Mouse (Mus musculus): ENCODE results near the gene Dpf2. TPM values are rescaled to one million over a fixed set of nuclear protein-coding genes. Genes with fewer than 3 reads are reported as not detected.
A peak's percentile ranks its signal among the peaks of the same experiment; 100 is the strongest.

Gene Dpf2
- polyA plus RNA-seq, 1 experiment from 2014 or later = 77.7 TPM

- no peak overlapping the region for H3K4me3 ChIP-seq (ENCODE audit: low read depth, low read length)
- H3K36me3 ChIP-seq (ENCODE audit: insufficient read depth, low read length) = no peaks in the 10 kb centered on the region
- H3K27ac ChIP-seq (ENCODE audit: low read length) = peak overlapping the region; percentile 68
- no peaks in the 10 kb centered on the region for H3K27me3 ChIP-seq (replicated peaks; ENCODE audit: insufficient read depth, low read length)
- no peak overlapping the region for H3K4me2 ChIP-seq (replicated peaks; ENCODE audit: low read depth, low read length)
- H3K9ac ChIP-seq (replicated peaks; ENCODE audit: low read depth) = no peak overlapping the region
- no peak for TF ChIP-seq EP300 (IDR thresholded peaks at IDR 0.05)
- TF ChIP-seq CTCF (IDR thresholded peaks at IDR 0.05) = no peak
- H3K4me1 ChIP-seq (ENCODE audit: insufficient read depth, low read depth, low read length) = peaks cover 25% of the 10 kb centered on the region
- 84% methylated on average over 6 of the region's 6 CpGs for whole genome bisulfite sequencing
- no peak for DNase-seq (ENCODE audit: low spot score)
- no peak for ATAC-seq
- H3K9me3 ChIP-seq (ENCODE audit: low read length) = no peaks in the 10 kb centered on the region
Measured at GRCm38 (mm10) chr19:5938516-5938915, 25.7 kb upstream of the Dpf2 start.

GRCm38 (mm10) chr19:5937836-5938406 is 25.1 kb upstream of the Dpf2 start:
- no peak overlapping the region for H3K4me3 ChIP-seq (ENCODE audit: low read depth, low read length)
- H3K27ac ChIP-seq (ENCODE audit: low read length) = peak overlapping the region; percentile 68
- no peak for DNase-seq (ENCODE audit: low spot score)
- H3K36me3 ChIP-seq (ENCODE audit: insufficient read depth, low read length) = no peaks in the 10 kb centered on the region
- no peak overlapping the region; the same call in 1 of the 2 replicates for H3K4me2 ChIP-seq (replicated peaks; ENCODE audit: low read depth, low read length)
- H3K27me3 ChIP-seq (replicated peaks; ENCODE audit: insufficient read depth, low read length) = no peaks in the 10 kb centered on the region
- peak; percentile 39 for ATAC-seq
- no peaks in the 10 kb centered on the region for H3K9me3 ChIP-seq (ENCODE audit: low read length)
- no peak for TF ChIP-seq CTCF (IDR thresholded peaks at IDR 0.05)
- TF ChIP-seq EP300 (IDR thresholded peaks at IDR 0.05) = no peak
- H3K9ac ChIP-seq (replicated peaks; ENCODE audit: low read depth) = no peak overlapping the region
- 8% methylated on average over 14 of the region's 14 CpGs for WGBS
- peaks cover 25% of the 10 kb centered on the region for H3K4me1 ChIP-seq (ENCODE audit: insufficient read depth, low read depth, low read length)

GRCm38 (mm10) chr19:5937095-5937835 is 24.5 kb upstream of the Dpf2 start:
- Histone ChIP-seq H3K4me1 (ENCODE audit: insufficient read depth, low read depth, low read length) (peaks cover 25% of the 10 kb centered on the region), H3K9ac (replicated peaks; ENCODE audit: low read depth) (no peak overlapping the region), H3K9me3 (ENCODE audit: low read length) (no peaks in the 10 kb centered on the region), H3K4me3 (ENCODE audit: low read depth, low read length) (no peak overlapping the region), H3K36me3 (ENCODE audit: insufficient read depth, low read length) (no peaks in the 10 kb centered on the region), H3K27ac (ENCODE audit: low read length) (peak overlapping the region; percentile 68), H3K27me3 (replicated peaks; ENCODE audit: insufficient read depth, low read length) (no peaks in the 10 kb centered on the region), H3K4me2 (replicated peaks; ENCODE audit: low read depth, low read length) (no peak overlapping the region; the same call in 1 of the 2 replicates)
- peak; percentile 79 for DNase-seq (ENCODE audit: low spot score)
- 49% methylated on average over 21 of the region's 21 CpGs for WGBS
- no peak for TF ChIP-seq CTCF (IDR thresholded peaks at IDR 0.05)
- peak; percentile 46 for ATAC-seq

GRCm38 (mm10) chr19:5935691-5936090 is 22.9 kb upstream of the Dpf2 start:
- Histone ChIP-seq H3K36me3 (ENCODE audit: insufficient read depth, low read length) (no peaks in the 10 kb centered on the region), H3K4me2 (replicated peaks; ENCODE audit: low read depth, low read length) (no peak overlapping the region; the same call in 1 of the 2 replicates), H3K4me3 (ENCODE audit: low read depth, low read length) (no peak overlapping the region), H3K27me3 (replicated peaks; ENCODE audit: insufficient read depth, low read length) (no peaks in the 10 kb centered on the region), H3K4me1 (ENCODE audit: insufficient read depth, low read depth, low read length) (peaks cover 25% of the 10 kb centered on the region), H3K9me3 (ENCODE audit: low read length) (no peaks in the 10 kb centered on the region), H3K9ac (replicated peaks; ENCODE audit: low read depth) (no peak overlapping the region), H3K27ac (ENCODE audit: low read length) (peak overlapping the region; percentile 77)
- TF ChIP-seq EP300 (IDR thresholded peaks at IDR 0.05) (no peak), CTCF (IDR thresholded peaks at IDR 0.05) (no peak)
- peak; percentile 72 for DNase-seq (ENCODE audit: low spot score)
- peak; percentile 34; the same call in 1 of the 2 replicates for ATAC-seq
- WGBS = 34% methylated on average over 5 of the region's 5 CpGs

GRCm38 (mm10) chr19:5935266-5935665 is 22.5 kb upstream of the Dpf2 start:
- no peaks in the 10 kb centered on the region for H3K9me3 ChIP-seq (ENCODE audit: low read length)
- TF ChIP-seq CTCF (IDR thresholded peaks at IDR 0.05) = no peak
- TF ChIP-seq EP300 (IDR thresholded peaks at IDR 0.05) = no peak
- WGBS = 21% methylated on average over 3 of the region's 3 CpGs
- H3K4me1 ChIP-seq (ENCODE audit: insufficient read depth, low read depth, low read length) = peaks cover 25% of the 10 kb centered on the region
- H3K36me3 ChIP-seq (ENCODE audit: insufficient read depth, low read length) = no peaks in the 10 kb centered on the region
- peak overlapping the region; percentile 77 for H3K27ac ChIP-seq (ENCODE audit: low read length)
- no peaks in the 10 kb centered on the region for H3K27me3 ChIP-seq (replicated peaks; ENCODE audit: insufficient read depth, low read length)
- no peak overlapping the region for H3K4me3 ChIP-seq (ENCODE audit: low read depth, low read length)
- no peak overlapping the region for H3K4me2 ChIP-seq (replicated peaks; ENCODE audit: low read depth, low read length)
- ATAC-seq (peak; percentile 86), DNase-seq (ENCODE audit: low spot score) (peak; percentile 84)
- no peak overlapping the region for H3K9ac ChIP-seq (replicated peaks; ENCODE audit: low read depth)

- TF ChIP-seq CTCF (IDR thresholded peaks at IDR 0.05) (no peak), EP300 (IDR thresholded peaks at IDR 0.05) (peak; percentile 44; the same call in 1 of the 2 replicates)
- H3K27me3 ChIP-seq (replicated peaks; ENCODE audit: insufficient read depth, low read length) = no peaks in the 10 kb centered on the region
- no peaks in the 10 kb centered on the region for H3K36me3 ChIP-seq (ENCODE audit: insufficient read depth, low read length)
- peak overlapping the region; percentile 86 for H3K27ac ChIP-seq (ENCODE audit: low read length)
- DNase-seq (ENCODE audit: low spot score) (peak; percentile 88), ATAC-seq (peak; percentile 73)
- WGBS = 32% methylated on average over 14 of the region's 14 CpGs
- no peak overlapping the region for H3K4me3 ChIP-seq (ENCODE audit: low read depth, low read length)
- H3K4me1 ChIP-seq (ENCODE audit: insufficient read depth, low read depth, low read length) = peaks cover 29% of the 10 kb centered on the region
- no peaks in the 10 kb centered on the region for H3K9me3 ChIP-seq (ENCODE audit: low read length)
- no peak overlapping the region for H3K4me2 ChIP-seq (replicated peaks; ENCODE audit: low read depth, low read length)
- no peak overlapping the region for H3K9ac ChIP-seq (replicated peaks; ENCODE audit: low read depth)
Measured at GRCm38 (mm10) chr19:5929634-5930596, 17.1 kb upstream of the Dpf2 start.

Data from lung, postnatal 0 days (tissue).